Mouse (Mus musculus) Patski (cell line): ENCODE measurements around the gene Gon4l. TPM values are rescaled to one million over a fixed set of nuclear protein-coding genes. Genes with fewer than 3 reads are reported as not detected.

Experiments used
- ATAC-seq: fragments of 100-300 bp; one replicate; pipeline ENCODE4 v1.8.0; 2021
- CTCF ChIA-PET: fragments of 350-600 bp; sonication (Branson Sonifier 250); formaldehyde crosslinking; loops from one replicate; lab custom pipeline; 2022; ENCODE audit warnings: inconsistent platforms; lab: Charles Lee
- POLR2A ChIA-PET: fragments of 350-600 bp; sonication (Branson Sonifier 250); formaldehyde crosslinking; loops from one replicate; lab custom pipeline; 2022; ENCODE audit warnings: antibody characterized with exemption, inconsistent platforms; lab: Charles Lee
- DNase-seq: peaks from one replicate; pipeline ENCODE4 v3.0.0-alpha.2; 2011; ENCODE audit warnings: low read depth, low spot score
- H3K27me3 ChIP-seq: fragments of 371-371 bp; one replicate; pipeline ENCODE4 v1.5.1; 2021
- CTCF ChIP-seq: fragments of 100-300 bp; IDR thresholded peaks from one replicate; pipeline ENCODE4 v1.5.1; 2021
- in situ Hi-C: fragments of 300-500 bp; cut with MboI; formaldehyde crosslinking; loops from 3 replicates; pipeline ENCODE4 v1.11.1; 2018; ENCODE audit warnings: low pct_unique_long_range_greater_than_20kb, mixed read lengths
- polyA plus RNA-seq: library from polyadenylated mRNA; unstranded; gene quantifications from one replicate; pipeline ENCODE4 v1.2.3, GENCODE M21; 2021

Gon4l gene
- polyA plus RNA-seq, 1 experiment from 2014 or later: 45.0 TPM

DNA sequence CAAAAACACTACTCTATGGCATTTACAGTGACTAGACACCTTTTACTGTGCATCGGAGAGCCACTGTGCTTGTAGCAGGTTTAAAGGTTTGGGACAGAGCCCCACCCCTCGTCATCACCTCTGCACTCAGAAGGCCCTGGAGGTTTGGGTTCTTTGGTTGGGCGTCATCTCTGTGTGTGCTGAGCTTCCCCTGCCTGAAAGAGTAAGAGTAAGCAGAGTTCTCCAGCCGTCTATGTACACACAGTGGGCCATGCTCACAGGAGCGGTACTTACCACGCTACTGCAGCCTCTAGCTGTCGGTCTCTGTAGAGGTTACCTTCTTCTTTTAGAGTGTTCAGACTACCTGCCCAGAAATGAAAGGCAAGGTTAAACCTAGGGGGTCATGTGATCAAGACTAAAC, 77.6 kb downstream of the Gon4l start:
- no peak for ATAC-seq
- TF ChIP-seq CTCF: no peak
- ChIA-PET POLR2A (interaction anchor here (0.6 to 1.3 kb wide), 2 partner anchors 157 to 957 kb away, joined by 3 read pairs; no protein-coding TSS in a partner anchor), CTCF (interaction anchor here (2.9 kb wide), 1 partner anchor 9 kb away, joined by 9 read pairs; no protein-coding TSS in a partner anchor)
- no peaks in the 10 kb centered on the region for H3K27me3 ChIP-seq
- DNase-seq: no peak
- in situ Hi-C loops: no loop called here

DNA sequence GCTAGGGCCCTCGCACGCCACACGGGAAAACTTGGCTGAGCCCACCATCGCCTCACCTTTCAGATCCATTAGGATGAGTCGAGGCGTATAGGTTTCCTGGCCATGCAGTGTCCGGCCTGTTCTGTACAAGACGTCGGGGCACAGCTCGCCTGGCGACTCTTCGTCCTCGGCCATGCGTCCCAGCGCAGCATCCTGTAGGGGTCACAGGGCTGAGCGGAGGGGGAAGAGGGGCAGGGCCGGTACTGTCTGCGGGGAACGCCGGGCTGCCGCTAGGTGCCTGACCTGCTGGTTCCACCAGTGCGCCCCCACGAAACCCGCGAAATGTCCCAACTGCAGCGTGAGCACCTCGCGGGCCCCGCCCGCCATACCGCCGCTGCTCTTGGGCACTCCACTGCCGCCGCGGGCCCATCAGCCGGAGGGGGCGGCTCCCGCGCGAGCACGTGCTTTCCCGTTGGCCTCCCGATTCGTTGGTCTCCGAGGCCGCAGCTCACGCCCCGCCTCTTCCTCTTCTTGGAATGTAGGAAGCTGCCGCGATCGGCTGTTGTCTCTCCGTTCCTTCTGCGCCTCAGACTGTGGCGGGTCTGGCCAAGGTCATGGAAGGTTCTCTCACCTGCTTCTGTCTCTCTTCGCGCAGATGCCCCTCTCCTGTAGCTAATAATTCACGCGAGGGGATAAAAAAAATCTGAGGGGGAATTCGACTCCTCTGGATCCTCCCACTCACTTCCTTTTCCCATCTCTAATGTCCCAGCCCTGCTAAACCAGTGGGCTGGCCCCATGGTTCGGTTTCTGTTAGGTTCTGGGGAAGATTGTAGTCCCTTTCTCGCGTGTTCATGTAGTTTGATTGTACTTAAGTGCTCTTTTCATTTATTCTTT, 78.7 kb downstream of the Gon4l start, which contains the start of gene Msto1:
Msto1 (minus strand) TSS at position 489 of the 873 bp plus-strand sequence.
- ChIA-PET CTCF (interaction anchor here (1.3 to 2.9 kb wide), 2 partner anchors 8 to 12 kb away, joined by 3 to 9 read pairs; no protein-coding TSS in a partner anchor), POLR2A (interaction anchor here (0.8 to 1.5 kb wide), 2 partner anchors 21 to 36 kb away, joined by 3 read pairs; no protein-coding TSS in a partner anchor)
- DNase-seq (peak; percentile 54), ATAC-seq (peak; percentile 94)
- TF ChIP-seq CTCF: no peak
- in situ Hi-C loops: no loop called here
- no peaks in the 10 kb centered on the region for H3K27me3 ChIP-seq

DNA sequence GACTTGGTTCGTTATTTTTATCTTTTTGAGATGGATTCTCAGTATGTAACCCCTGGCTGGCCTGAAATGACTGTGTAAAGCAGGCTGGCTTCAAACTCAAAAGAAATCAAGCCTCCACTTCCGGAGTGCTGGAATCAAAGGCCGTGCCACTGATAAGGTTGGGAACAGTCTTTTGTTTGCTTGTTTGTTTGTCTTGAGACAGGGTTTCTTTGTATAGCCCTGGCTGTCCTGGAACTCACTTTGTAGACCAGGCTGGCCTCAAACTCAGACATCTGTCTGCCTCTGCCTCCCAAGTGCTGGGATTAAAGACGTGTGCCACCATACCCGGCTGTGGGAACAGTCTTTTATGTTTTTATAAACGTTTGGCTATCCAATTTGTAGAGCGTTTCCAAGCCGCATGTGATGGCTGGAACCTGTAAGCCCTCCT, 79.4 kb downstream of the Gon4l start:
- in situ Hi-C loops: no loop called here
- ATAC-seq: peak; percentile 3
- ChIA-PET POLR2A (interaction anchor here (0.8 to 1.5 kb wide), 2 partner anchors 21 to 35 kb away, joined by 3 read pairs; no protein-coding TSS in a partner anchor), CTCF (interaction anchor here (1.3 kb wide), 1 partner anchor 12 kb away, joined by 3 read pairs; no protein-coding TSS in a partner anchor)
- no peaks in the 10 kb centered on the region for H3K27me3 ChIP-seq
- TF ChIP-seq CTCF: no peak
- no peak for DNase-seq

DNA sequence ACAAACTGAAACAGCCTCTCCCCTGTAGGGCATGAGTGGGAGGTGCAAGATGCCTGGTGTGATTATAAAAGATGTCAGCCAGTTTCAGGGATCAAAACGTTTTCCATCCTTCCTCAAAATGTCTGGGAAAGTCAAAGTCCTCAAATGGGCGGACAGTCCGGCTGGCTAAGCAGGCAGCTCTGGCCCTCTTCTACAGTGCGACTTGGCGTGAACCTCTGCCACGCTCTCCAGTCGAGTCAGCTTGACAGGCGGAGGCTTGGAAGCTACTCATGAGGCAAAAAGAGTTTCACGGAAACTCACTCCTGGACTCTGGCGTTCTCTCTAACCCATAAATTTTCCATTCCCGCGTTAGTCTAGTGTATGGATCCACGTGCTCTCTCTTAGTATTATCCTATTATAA, 84.0 kb downstream of the Gon4l start:
- ChIA-PET CTCF (interaction anchor here (1.1 to 1.5 kb wide), 2 partner anchors 12 to 60 kb away, joined by 3 read pairs; no protein-coding TSS in a partner anchor), POLR2A (interaction anchor here (0.7 kb wide), 1 partner anchor 203 kb away, joined by 6 read pairs; no protein-coding TSS in a partner anchor)
- no peak for DNase-seq
- ATAC-seq: no peak
- no peaks in the 10 kb centered on the region for H3K27me3 ChIP-seq
- in situ Hi-C loops: no loop called here
- TF ChIP-seq CTCF: no peak

DNA sequence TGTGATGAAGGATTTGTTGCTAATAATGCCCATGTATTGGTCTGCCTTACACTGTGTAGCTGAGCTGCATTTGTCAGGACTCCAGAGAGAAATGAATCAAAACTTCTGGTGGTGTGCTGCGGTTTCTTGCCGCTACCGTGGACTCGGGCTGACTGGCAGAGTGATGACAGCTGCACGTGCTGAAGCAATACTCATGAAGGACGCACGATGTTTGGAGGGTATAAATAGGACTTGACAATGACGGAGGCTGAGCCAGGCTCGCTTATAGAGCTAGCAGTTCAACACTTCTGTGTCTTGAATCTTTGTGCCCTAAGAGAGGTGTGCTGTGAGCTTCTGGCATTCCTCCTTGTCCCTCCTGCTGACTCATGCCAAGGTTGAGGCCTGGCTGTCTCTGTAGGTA, 86.4 kb downstream of the Gon4l start:
- DNase-seq: no peak
- ATAC-seq: no peak
- no peak for TF ChIP-seq CTCF
- CTCF ChIA-PET: interaction anchor here (1.1 to 2.1 kb wide), 6 partner anchors 9 to 18 kb away, joined by 3 to 9 read pairs (median 5); no protein-coding TSS in a partner anchor
- H3K27me3 ChIP-seq: no peaks in the 10 kb centered on the region
- in situ Hi-C loops: no loop called here
- POLR2A ChIA-PET: no interaction called here

DNA sequence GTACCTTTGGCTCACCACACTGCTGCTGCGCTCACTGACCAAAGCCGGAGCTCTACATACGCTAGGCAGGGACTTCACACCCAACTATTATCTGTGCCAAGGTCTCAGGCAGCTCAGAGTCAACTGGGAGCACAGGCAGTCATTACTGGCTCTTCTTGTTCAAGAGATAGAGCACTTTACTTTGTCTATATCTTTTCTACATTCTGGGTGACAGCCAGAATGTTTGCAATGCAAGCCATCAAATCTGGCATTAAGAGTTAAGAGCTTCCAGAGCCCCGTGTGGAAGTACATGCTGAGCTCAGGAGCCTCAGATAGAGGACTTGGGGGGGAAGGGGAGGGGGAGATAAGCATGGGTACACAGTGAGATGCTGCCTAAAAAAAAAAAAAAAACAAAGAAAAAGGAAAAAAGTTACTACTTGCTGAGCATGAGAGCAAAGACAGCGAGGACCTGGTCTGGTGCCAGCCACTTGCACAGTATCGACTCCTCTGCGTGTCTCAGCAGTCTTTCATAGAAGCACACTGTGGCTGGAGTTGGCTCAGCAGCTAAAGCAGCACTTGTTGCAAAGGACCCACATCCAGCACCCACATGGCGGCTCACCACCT, 89.1 kb downstream of the Gon4l start:
- no peaks in the 10 kb centered on the region for H3K27me3 ChIP-seq
- ChIA-PET CTCF (interaction anchor here (1.0 to 1.2 kb wide), 3 partner anchors 14 to 18 kb away, joined by 3 to 4 read pairs (median 4); no protein-coding TSS in a partner anchor), POLR2A (interaction anchor here (0.8 kb wide), 1 partner anchor 14 kb away, joined by 3 read pairs; no protein-coding TSS in a partner anchor)
- ATAC-seq (no peak), DNase-seq (no peak)
- no peak for TF ChIP-seq CTCF
- in situ Hi-C loops: no loop called here

DNA sequence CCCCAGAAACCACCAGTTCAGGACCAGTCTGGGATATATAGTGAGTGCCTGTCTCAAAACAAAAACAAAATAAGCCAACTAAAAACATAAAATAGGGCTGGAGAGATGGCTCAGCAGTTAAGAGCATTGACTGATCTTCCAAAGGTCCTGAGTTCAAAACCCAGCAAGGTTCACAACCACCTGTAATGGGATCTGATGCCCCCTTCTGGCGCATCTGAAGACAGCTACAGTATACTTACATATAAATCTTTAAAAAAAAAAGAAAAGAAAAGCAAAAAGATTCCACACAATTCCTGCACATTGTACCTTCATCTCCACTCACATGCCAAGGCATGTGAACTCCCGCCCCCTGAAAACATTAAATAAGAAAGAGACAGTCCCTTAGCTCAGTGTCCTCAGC, 90.6 kb downstream of the Gon4l start:
- ChIA-PET CTCF (interaction anchor here (1.1 to 1.3 kb wide), 2 partner anchors 12 to 14 kb away, joined by 3 read pairs; partner anchors contain the start of gene Msto1), POLR2A (interaction anchor here (0.6 kb wide), 1 partner anchor 22 kb away, joined by 3 read pairs; no protein-coding TSS in a partner anchor)
- ATAC-seq: no peak

DNA sequence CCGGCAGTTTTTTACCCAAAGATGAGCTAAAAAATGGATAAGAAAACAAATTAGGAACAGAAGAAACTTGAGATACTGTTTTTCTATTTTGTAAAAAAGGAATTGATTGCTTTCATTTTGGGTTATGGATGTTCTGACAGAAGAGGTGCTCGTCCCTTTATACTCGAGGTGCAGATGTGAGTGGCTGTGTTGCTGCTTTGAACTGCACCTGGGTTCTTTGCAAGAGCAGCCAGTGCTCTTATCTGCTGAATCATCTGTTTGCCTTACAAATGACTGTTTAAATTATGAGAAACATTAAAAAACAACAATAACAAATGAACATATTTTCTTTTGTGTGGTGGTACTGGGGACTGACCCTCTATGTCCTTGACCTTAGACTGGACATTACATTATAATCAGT, 94.5 kb downstream of the Gon4l start:
- no peaks in the 10 kb centered on the region for H3K27me3 ChIP-seq
- no peak for ATAC-seq
- in situ Hi-C loops: loop anchor here (5.0 kb wide), 1 partner anchor 252 kb away; no protein-coding TSS in a partner anchor
- POLR2A ChIA-PET: no interaction called here
- no peak for DNase-seq
- CTCF ChIA-PET: interaction anchor here (0.9 to 2.2 kb wide), 3 partner anchors 10 to 74 kb away, joined by 3 to 6 read pairs (median 5); no protein-coding TSS in a partner anchor
- no peak for TF ChIP-seq CTCF

More for the DNA sequence above, 90.6 kb downstream of the Gon4l start:
- no peak for TF ChIP-seq CTCF
- no peaks in the 10 kb centered on the region for H3K27me3 ChIP-seq
- DNase-seq: no peak
- in situ Hi-C loops: loop anchor here (5.0 kb wide), 1 partner anchor 248 kb away; no protein-coding TSS in a partner anchor

DNA sequence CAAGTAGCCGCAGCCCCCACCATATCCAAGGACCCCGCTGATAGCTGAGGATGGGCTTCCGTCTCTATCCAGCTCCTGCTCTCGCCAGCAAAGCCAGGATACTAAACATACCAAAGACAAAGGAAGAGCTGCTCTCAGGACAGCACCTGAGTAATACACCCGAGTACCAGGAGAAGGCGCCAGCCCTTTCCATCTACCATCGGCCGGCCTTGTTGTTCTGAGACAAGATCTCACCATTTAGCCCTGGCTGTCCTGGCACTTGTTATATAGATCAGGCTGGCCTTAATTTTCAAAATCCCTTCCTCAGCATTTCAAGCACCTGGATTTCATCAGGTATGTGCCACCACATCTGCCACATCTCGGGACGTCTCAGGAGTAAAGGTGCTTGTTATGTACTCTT, 104.0 kb downstream of the Gon4l start:
- ChIA-PET CTCF (interaction anchor here (0.9 to 2.0 kb wide), 20 partner anchors 8 to 262 kb away, joined by 3 to 8 read pairs (median 4); no protein-coding TSS in a partner anchor), POLR2A (no interaction called here)
- ATAC-seq (no peak), DNase-seq (no peak)
- H3K27me3 ChIP-seq: no peaks in the 10 kb centered on the region
- no peak for TF ChIP-seq CTCF
- in situ Hi-C loops: no loop called here

DNA sequence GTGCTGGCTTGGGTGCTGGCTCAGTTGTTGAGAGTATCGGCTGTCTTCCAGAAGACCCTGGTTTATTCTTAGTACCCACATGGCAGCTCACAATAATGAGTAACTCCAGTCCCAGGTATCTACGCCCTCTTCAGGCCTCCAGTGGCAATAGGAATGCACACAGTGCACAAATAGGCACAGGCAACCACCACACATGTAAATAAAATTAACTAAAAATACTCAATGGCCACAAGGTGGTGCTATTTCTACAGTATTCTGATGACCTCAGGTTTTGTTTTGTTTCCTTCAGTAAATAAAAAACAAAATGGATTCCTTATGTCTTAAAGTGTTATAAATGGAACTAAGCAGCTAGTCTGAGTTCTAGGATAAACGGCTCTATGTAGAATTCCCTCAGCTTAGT, 104.7 kb downstream of the Gon4l start:
- H3K27me3 ChIP-seq: no peaks in the 10 kb centered on the region
- in situ Hi-C loops: loop anchor here (5.0 to 10.0 kb wide), 2 partner anchors 88 to 255 kb away; no protein-coding TSS in a partner anchor
- peak; percentile 90 for TF ChIP-seq CTCF
- ChIA-PET CTCF (interaction anchor here (0.7 to 2.0 kb wide), 26 partner anchors 9 to 263 kb away, joined by 3 to 8 read pairs (median 3); no protein-coding TSS in a partner anchor), POLR2A (no interaction called here)
- DNase-seq (peak; percentile 41), ATAC-seq (peak; percentile 18)
